Mouse (Mus musculus) MEL (cell line): ENCODE results near the gene Ptpa.

Source experiments
- E2F4 ChIP-seq: IDR thresholded peaks from 2 replicates; pipeline ENCODE4 v1.6.1; 2011; ENCODE audit warnings: low read depth, low read length, improper control_type of control experiment, borderline replicate concordance
- MAZ ChIP-seq: IDR thresholded peaks from 2 replicates; pipeline ENCODE4 v1.6.1; 2012; ENCODE audit warnings: low read depth, mild to moderate bottlenecking, inconsistent platforms, low read length, improper control_type of control experiment
- RCOR1 ChIP-seq: IDR thresholded peaks from 2 replicates; pipeline ENCODE4 v1.6.1; 2012; ENCODE audit warnings: low read depth, mild to moderate bottlenecking, inconsistent platforms, low read length, improper control_type of control experiment

- TF ChIP-seq E2F4 (no peak), RCOR1 (no peak), MAZ (no peak)
Measured at GRCm38 (mm10) chr2:30413038-30413973, 2.5 kb upstream of the Ptpa start.
